Mouse (Mus musculus) kidney, postnatal 36 days (tissue): ENCODE measurements around the gene Mrps7.

Experiments used
- DNase-seq, 2 experiments: peaks; one replicate each; pipeline ENCODE4 v3.0.0; 2021 to 2022; ENCODE audit warnings: mixed read lengths in 2 of 2

Mrps7 gene

DNA sequence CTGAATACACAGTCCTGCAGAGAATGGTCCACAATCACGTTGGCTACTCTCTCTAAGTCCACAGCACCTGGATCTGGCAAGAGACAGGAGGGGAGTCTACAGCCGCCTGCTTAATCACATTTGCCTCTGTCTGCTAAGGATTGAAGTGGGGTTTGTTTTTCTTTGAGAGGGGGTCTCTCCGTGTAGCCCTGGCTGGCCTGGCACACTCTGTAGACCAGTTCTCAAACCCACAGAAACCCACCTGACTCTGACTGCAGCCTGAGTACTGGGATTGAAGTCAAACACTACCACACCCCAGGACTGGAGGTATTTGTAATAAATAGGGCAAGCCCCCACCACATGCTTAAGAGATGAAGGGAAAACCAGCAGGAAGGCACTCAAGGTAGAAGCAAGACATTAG lies 5.9 kb downstream of the Mrps7 start:
- no peak for DNase-seq

DNA sequence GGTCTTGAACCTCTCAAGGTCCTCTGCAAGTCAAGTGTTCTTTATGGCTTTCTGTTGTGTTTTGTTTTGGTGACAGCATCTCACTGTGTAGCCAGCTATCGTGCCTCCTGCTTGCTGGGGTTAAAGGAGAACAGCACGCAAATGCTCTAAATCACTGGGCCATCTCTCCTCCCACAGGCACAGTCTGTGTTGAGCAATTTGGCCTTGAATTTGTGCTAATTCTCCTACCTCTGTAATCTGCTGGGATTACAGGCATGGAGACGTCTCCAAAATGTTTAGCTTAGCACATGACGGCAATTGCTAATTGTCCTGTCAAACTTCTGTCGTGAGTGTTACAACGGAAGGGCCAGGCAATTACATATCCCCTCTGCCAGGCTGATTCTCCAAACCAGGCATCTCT lies 7.4 kb downstream of the Mrps7 start:
- DNase-seq: no peak

DNA sequence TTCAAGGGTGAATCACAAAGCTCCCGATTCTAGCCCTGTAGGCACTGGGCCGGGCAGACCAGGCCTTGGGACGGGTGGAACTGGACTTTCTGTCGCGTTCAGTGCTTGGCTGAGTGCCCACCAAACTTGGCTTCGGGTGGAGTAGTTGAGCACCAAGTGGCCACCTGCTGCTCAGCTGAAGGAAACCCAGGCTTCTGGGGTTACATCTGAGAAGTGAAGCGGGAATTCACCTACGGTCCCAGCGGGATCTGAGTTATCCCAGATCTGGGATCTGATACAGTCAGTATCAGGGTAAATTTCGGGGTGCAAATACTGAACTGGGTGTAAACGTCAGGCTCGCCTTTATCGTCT lies 8.3 kb downstream of the Mrps7 start:
- peak; percentile 91 to 96 for DNase-seq

DNA sequence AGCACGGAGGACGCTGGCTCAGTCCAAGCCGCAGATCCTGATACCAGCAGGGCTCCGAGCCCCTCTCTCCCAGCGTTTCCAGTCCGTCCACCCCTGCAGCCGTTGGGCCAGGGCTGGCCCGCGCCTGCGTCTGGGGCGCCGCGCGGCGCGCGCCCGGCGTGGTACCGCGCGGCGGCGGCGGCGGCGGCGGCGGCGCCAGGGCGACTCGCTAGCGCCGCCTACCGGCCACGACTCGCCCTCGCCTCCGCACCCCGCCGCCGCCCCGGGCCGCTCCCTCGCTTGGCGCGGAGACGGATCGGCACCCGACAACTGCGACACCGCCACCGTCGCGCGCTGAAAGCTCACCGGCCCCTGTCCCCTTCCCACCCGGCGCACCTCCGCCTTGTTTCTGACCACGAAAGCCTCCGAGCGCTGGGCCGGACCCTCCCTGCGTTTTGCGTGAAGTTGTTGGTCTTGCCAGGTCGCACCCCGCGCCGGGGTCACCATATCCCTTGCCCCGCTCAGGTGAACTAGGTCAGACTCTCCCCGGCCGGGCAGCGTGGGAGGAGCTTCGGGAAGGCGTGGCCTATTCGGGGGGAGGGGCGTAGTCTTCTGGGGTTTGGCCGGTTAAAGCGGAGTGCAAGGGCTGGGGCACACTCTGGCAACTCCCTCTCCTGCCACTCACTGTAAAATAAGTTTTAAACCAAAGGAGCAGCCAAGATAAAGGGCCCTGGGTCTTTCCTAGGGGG lies 8.8 kb downstream of the Mrps7 start, which contains the start of gene Mif4gd:
Gene Mif4gd (minus strand): TSS at position 560 of the 728 bp plus-strand sequence.
- peak; percentile 94 to 96 for DNase-seq

DNA sequence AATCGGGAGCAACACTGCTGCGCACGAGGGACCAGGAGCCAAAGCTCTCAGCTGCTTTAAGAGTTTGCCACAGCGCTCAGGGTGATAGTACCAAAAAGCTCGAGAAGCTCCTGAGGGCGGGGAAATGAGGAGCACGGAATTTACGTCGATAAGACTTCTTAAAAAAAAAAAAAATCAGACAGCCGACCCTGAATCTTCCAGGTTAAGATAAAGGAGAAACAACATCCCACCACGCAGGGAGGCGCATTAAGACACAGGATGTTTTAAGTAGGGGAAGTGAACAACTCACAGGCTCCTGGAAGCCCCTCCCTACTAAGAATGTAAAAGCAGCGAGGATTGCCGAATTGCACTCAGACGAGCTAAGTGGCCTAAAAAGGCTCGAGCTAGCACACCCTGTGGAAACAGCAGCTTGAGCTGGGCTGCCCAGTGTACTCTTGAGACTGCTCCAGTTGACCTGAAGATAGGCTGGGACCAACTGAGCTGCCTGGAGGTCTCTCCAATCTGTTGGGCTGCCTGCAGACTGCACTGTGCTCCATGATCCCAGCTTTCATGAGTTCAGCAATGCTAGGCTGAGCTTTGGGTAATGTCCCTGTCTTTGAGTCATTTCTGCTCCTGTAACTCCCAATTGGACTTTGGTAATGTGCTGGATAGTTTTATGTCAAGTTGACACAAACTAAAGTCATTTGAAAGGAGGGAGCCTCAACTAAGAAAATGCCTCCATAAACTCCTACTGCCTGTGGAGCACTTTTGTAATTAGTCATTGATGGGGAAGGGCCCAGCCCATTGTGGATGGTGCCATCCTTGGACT lies 9.6 kb downstream of the Mrps7 start:
- DNase-seq: no peak

DNA sequence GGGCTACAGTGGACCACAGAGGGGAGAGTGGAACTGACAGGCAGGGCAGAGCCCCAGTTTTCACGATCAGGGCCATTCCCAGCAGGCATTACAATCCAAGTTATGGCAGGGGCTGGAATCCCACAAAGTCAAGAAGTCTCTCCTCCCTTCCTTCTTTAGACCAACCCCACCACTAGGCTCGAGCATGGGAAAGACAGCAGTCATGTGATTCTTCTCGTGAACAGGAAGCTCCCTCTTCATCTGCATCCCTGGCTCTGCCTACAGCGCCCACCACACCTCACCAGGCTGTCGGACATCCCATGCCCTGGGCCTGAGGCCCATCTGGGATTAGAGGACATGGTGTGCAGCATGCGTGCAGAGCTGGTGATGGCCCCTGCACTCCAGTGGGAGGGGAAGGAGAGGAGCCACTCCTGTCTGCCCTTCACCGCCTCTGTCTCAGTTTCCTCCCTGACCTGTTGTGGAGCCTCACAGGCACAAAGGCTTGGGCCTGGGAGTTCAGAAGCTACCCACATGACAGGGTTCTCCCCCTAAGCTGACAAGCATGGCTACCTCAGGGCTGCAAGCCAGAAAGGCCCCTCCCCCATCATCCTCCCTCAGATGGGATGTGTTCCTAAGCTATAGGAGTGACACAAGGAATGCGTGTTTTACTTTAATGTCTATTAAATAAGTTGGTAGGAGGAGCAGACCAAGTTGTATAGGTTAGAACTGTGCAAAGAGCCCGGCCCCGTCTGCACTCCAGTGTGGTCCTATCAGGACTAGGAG lies 10.8 kb downstream of the Mrps7 start:
- DNase-seq: peak in 1 of 2 experiments; percentile 50

DNA sequence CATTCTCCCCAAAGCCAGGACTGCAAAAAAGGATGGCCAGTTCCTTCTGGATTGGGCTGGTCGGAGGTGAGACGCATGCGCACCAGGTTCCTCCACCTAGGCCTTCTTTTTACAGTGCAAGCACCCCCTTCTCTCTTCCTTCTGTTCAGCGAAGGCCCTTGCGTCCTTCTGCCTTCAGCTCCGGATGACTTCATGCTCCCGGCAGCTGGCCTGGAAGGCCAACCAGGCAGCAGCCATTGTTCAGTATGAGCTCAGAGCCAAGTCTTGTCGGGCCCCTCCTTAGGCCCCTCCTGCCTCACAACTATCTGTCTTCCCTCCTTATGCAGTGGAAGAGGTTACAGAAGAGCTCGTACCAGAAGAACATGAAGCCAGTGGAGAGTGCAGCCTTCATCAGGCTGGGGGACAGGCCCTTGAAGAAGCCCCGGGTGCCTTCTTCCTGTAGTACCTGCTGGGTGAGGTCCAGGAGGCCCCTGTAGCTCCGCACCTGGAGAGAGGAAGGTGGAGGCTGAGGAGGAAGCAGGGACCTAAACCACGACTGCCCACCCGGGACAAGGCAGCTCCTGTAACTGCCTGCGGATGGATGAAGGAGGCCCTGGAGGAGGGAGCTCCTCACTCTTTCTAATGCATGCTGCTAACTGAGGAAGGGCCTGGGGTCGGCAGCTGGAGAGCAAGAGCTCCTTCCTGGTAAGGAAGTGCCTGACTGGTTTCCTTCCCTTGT lies 11.5 kb downstream of the Mrps7 start:
- peak; percentile 45 to 48 for DNase-seq

DNA sequence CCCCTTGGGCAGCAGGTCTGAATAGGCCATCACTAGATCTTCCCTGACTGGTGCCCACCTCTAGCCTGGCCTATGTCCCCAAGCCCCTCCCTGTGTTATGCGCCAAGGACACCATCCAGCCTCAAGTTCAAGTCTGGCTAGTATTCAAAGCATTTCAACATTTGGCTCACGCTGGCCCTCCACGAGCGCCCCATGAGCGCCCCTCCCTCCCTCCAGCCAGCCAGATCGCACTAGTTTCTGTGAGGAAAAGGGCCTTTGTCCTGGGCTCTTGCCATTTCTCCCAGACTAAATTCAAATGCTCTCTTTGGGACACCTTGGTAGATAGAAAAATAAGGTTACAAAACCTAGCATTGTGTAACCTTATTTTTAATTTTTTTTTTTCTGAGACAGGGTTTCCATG lies 12.2 kb downstream of the Mrps7 start:
- DNase-seq: peak; percentile 58 to 61

DNA sequence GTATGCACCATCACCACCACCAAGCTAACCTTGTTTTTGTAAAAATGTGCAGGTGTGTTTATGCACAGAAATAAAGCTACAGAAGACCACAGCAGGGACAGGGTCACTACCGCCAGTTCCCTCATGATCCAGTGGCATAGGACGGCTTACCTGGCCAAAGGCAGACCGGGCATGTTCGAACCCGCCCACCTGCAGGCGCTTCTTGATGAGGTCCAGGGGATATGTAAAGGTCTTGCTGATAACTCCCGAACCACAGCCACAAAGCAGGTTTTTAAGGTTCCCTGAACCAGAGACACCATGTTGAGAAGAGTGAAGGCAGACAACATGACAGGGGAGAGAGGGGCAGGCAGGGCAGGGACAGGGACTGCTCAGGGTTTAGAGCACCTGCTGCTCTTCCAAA lies 12.6 kb downstream of the Mrps7 start:
- DNase-seq: no peak

DNA sequence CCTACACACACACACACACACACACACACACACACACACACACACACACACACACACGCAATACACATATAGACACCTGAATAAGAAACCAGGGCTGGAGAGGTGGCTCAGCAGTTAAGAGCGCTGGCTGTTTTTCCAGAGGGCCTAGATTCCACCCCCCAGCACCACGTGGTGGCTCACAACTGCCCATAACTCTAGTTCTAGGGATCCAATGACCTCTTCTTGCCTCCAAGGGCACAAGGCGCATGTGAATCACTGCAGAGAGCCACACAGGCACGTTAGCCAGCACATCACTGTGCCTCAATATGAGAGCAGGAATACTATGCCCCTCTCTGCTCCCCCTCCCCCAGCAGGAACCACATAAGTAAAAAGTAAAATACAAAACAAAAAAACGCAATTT lies 13.2 kb downstream of the Mrps7 start:
- peak; percentile 72 to 76 for DNase-seq

DNA sequence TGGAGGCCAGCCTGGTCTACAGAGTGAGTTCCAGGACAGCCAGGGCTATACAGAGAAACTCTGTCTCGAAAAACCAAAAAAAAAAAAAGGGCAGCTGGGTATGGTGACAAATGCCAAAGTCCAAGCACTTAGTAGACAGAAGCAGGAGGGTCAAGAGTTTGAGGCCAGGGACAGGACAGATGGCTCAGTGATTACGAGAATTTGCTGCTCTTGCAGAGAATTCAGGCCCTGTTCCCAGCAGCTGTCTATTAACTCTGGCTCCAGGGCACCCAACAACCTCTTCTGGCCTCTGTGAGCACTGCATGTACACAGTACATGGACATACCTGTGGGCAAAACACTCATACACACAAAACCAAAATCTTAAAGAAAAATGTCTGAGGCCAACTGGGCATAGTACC lies 14.3 kb downstream of the Mrps7 start:
- peak; percentile 59 to 60 for DNase-seq

DNA sequence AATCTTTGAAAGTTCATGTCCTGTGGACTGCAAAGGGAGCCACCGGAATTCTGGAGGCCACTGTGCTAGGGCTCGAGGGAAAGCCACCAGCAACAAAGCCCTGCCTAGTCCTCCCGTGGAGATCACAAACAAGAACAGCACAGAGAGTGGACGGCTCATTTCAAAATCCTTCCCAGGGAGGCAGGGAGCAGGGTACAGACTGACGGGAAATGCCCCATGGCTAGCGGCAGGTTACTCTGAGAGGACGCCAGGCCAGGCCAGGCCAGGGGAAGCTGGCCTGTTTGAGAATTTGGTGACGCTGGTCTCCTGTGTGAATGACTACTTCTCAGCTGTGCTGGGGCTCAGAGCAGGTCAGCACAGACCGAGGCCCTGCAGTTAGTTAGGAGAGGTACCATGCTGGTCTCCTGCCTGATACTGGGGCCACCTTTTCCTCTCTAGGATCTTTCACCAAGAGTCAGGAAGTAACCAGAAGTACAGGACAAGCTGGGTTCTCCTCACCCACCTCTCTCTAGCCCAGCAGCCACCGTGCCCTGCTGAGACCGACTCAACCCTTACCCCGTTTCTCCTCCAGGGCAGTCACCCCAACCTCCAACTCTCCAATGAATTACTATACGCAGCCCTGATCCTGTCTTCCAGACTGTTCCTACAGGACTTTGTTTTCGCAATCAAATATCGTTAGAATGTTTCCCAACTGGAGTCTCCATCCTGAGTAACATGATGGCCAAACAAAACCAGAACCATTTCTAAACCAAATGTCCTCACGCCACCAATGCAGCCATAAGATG lies 15.2 kb downstream of the Mrps7 start:
- no peak for DNase-seq

DNA sequence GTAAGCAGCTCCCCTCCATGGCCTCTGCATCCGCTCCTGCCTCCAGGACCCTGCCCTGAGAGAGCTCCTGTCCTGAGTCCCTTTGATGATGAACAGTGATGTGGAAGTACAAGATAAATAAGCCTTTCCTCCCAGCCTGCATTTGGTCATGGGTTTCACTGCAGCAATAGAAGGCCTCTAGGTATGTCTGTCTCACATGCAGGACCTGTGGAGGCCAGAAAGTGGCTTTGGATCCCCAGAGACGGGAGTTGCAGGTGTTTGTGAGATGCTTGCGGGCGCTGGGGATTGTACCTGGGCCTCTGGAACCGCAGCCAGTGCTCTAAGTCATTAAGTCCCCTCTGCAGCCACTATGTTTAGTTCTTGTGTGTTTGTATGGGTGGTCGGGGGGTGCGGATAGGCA lies 16.2 kb downstream of the Mrps7 start:
- no peak for DNase-seq

DNA sequence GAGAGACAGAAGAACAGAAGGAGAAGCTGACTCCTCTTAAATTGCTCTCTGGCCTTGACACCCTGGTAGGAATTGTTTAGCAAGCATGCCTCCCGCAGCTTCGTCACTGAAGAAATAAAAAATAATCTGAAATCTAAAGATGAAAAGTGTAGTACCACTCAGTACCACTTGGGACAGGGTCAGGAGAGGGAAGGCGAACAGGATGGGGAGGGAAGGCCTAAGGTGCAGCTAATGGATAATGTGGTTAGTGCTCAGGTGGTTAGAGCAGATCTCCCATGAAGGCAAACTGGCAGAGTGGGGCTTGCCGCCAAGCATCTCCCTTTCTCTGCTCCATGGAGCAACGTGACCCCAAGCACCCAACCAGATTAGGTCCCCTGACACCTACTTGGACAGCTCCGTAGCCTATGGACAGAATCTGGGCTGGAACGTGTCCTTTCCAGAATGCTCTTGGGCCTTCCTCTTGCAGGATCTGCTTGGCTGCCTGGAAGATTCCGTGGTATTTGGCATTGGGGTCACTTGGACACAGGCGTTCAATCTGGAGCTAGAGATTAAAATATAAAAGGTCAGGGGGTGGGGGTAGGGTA lies 19.9 kb downstream of the Mrps7 start:
- DNase-seq: peak in 1 of 2 experiments; percentile 40

DNA sequence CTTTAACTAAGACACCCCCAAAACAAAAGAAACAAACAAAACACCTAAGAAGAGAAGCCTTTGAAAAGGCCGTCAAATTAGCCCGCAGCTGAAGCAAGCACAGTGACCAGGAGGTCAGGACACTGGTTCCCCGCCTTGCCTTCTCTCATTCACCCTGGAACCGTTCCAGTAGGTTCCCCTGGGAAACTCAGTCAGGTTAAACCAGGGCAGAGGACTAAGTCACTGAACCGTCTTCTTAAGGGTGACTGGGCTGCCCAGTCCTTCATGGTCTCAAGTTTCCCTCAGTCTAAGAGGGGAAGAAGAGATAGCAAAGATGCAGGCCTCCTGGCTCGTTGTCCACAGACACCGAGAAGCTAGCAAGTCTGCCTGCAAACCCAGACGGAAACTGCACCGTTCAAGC lies 22.2 kb downstream of the Mrps7 start:
- peak; percentile 85 to 94 for DNase-seq

DNA sequence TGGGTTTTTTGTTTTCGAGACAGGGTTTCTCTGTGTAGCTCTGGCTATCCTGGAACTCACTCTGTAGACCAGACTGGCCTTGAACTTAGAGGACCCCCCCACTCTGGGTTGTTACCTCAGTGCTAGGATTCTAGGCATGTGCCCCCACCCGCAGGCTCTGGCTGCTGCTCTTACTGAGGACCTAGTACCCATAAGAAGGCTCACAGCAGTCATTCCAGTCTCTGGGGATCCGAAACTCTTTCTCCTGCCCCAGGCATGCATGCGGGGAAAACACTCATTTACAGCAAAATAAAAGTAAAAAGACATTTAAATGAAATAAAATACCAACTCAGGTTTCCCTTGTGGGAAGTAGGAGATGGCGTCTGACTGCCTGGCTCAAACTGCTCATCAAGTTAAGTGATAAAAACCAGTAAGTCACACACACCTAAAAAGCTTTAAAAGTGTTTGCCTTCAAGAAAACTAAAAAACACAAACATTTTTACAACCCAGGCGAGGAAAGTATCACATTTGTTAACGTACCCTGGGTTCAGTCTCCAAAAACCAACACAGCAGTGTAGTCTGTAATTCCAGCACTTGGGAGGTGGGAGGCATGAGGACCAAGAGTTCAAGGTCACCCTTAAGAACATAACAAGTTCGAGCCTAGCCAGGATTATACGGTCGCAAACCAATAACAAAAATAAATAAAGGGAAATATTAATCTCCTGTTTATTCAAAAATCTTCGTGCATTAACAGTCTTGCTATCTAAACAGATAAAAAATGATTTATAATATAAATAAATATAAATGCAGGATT lies 23.3 kb downstream of the Mrps7 start:
- no peak for DNase-seq

DNA sequence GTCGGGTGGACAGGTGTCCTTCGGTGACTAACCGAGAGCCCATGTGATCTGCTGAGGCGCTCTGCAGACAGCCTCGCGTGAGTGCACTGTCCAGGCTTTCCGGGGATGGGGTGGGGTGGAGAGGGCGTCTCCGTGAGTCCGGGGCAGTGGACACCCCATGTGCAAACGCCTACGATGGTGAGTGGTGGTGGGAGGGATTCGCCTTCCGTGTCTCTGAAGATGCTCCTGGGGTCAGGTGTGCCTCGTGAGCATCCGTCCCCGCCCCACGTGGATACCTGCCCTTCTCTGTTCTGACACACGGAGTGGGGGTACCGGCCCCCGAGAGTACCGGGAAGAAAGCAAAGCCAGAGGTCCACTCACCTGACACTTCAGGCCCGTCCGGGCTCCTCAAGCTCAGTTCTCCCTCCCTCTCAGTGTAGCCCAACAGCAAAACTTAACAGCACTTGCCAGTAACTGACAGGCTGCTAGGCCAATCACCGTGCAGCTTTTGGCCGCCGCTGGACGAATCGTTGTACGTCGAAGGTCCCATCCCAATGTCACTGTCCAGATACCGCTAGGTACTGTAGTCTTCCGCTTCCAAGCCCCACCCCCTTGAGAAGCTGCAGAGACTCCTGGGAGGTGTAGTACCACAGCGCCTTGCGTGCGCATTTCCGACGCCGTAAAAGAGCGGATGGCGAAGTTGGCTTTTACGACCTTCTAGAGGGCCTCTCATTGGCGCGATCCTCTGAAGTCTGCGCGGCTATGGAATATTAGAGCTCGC lies 24.2 kb downstream of the Mrps7 start, which contains the start of gene Slc25a19:
Gene Slc25a19 (minus strand): TSS at position 591 of the 760 bp plus-strand sequence.
- DNase-seq: peak; percentile 100

DNA sequence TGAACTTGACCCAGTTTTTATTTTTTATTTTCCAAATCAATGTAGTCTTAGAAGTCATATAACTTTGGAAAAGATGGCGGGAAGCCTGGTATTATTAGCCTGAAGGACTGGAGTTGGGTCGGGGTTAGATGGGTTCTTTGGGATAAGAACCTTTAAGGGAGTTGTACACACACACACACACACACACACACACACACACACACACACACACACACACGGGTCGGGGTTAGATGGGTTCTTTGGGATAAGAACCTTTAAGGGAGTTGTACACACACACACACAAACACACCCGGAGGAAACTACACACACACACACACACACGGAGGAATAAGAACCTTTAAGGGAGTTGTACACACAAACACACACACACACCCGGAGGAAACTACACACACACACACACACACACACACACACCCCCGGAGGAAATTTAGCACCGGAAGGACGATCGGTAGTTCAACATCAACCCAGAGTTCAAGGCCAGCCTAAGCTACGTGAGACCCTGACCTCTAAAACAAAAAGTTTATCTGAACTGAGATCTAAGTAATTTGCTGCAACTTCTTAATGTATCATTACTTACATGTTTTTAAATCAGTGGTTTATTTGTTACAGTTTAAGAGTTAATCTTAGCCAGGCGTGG lies 24.9 kb downstream of the Mrps7 start:
- no peak for DNase-seq
